Mouse (Mus musculus) cerebellum, adult 2 months (tissue): ENCODE measurements around the gene Ifrd2.

Experiments
- CTCF ChIP-seq: fragments of 200-500 bp; IDR thresholded peaks from 2 replicates; pipeline ENCODE4 v1.5.1; 2011; ENCODE audit warnings: low read depth, mild to moderate bottlenecking, control low read depth, low read length, moderate library complexity, borderline replicate concordance; ENCODE audit not compliant: insufficient read depth
- POLR2A ChIP-seq: fragments of 200-500 bp; IDR thresholded peaks from 2 replicates; pipeline ENCODE4 v1.6.1; 2011; ENCODE audit warnings: low read length, control low read depth, borderline replicate concordance; ENCODE audit not compliant: insufficient read depth

DNA sequence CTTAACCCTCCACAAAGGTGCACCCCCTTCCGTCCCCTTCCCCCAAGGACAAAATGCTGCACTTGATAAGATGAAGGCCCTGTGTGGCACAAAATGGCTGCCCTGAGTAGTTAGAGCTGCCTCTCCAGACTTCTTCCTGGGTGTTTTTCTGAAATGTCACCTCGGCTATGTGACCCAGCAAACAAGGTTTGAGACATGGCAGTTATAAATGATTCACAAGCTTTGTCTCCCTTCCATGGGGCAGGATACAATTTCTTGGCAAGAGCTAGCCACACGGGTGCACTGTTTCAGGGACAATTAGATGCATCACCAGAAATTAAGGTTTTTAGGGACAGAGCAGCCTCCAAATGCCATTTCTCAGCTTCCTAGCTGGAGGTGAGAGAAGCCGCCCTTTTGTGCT, 47.0 kb upstream of the Ifrd2 start:
- no peak for TF ChIP-seq CTCF
- TF ChIP-seq POLR2A: no peak
